Comparison of ENCODE assay signal across 21 mouse cellular contexts in genomic region chr9:8558574-8558973, GRCm38 (mm10). TPM values are rescaled to one million over a fixed set of nuclear protein-coding genes. Genes with fewer than 3 reads are reported as not detected.
"Had no signal": no experiment of that assay in that cellular context is flagged by ENCODE, and none has a peak within 500 bp of the region (broad histone marks: within the 10 kb centered on the region; RNA-seq: fewer than 3 reads in every experiment).

No protein-coding gene starts in this region.

- H3K36me3 ChIP-seq: liver, embryonic 13.5 days; midbrain, embryonic 12.5 days; midbrain, embryonic 15.5 days; neural tube, embryonic 12.5 days; neural tube, embryonic 15.5 days had no signal

- H3K27me3 ChIP-seq: liver, embryonic 13.5 days; midbrain, embryonic 12.5 days; midbrain, embryonic 15.5 days; neural tube, embryonic 12.5 days; neural tube, embryonic 15.5 days had no signal

- H3K4me1 ChIP-seq: liver, embryonic 13.5 days; midbrain, embryonic 12.5 days; midbrain, embryonic 15.5 days; neural tube, embryonic 12.5 days; neural tube, embryonic 15.5 days had no signal

- H3K4me2 ChIP-seq: liver, embryonic 13.5 days; midbrain, embryonic 12.5 days; midbrain, embryonic 15.5 days; neural tube, embryonic 12.5 days; neural tube, embryonic 15.5 days had no signal

- H3K9me3 ChIP-seq: liver, embryonic 13.5 days; midbrain, embryonic 12.5 days; midbrain, embryonic 15.5 days; neural tube, embryonic 12.5 days; neural tube, embryonic 15.5 days had no signal

- H3K27ac ChIP-seq: left cerebral cortex, adult 2 months; liver, embryonic 13.5 days; macrophage; midbrain, embryonic 12.5 days; midbrain, embryonic 15.5 days; neural tube, embryonic 12.5 days; neural tube, embryonic 15.5 days; stomach, postnatal 0 days had no signal

- H3K9ac ChIP-seq: liver, embryonic 13.5 days; midbrain, embryonic 12.5 days; midbrain, embryonic 15.5 days; neural tube, embryonic 12.5 days; neural tube, embryonic 15.5 days had no signal

- ATAC-seq: midbrain, embryonic 15.5 days had no signal

- H3K4me3 ChIP-seq: left cerebral cortex, adult 2 months; liver, embryonic 13.5 days; midbrain, embryonic 12.5 days; midbrain, embryonic 15.5 days; neural tube, embryonic 12.5 days; neural tube, embryonic 15.5 days had no signal

- DNase-seq: kidney, adult 18-20 months; kidney, adult 9 months; kidney, postnatal 10 days; kidney, postnatal 36 days; layer of hippocampus, postnatal 36 days; liver, embryonic 13.5 days; lung, postnatal 10 days; right cerebral cortex, adult 18-20 months; right cerebral cortex, postnatal 14 days; right cerebral cortex, postnatal 4 days; thymus, adult 2 months; thymus, postnatal 14 days; thymus, postnatal 4 days had no signal

RNA-seq across cellular contexts. Expression of gene Trpc6, which starts 14.6 kb away (rescaled TPM):
- polyA plus RNA-seq: liver, adult 2 months had no signal
